ENCODE assay signal across 16 mouse cellular contexts in the genomic region with DNA sequence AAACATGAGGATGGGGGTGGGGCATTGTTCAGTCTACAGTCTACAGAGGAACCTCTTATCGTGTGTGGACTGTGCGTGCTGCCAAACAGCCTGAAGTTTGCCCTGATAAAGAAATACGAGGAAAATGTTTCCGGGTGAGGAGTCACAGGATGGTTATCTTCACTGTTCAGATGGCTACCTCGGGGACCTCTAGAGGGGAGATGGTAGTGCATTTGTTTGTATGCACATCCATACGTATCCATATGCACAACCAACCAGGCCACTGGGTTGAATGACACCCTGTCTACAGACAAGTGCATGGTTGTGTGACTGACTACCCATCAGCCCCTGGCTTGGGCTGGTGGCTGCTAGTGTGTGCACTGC. TPM values are rescaled to one million over a fixed set of nuclear protein-coding genes. Genes with fewer than 3 reads are reported as not detected.
A peak's percentile ranks its signal among the peaks of the same experiment; 100 is the strongest.
DNase-seq lines count a peak whose midpoint lies in the region; ATAC-seq and TF ChIP-seq lines count a peak whose summit lies in the region.
"Had no signal": no experiment of that assay in that cellular context is flagged by ENCODE, and none has a peak within 500 bp of the region (broad histone marks: within the 10 kb centered on the region; RNA-seq: fewer than 3 reads in every experiment).

No protein-coding gene starts in this region.

- 64% methylated on average over 6 of the region's 6 CpGs for WGBS in kidney, postnatal 0 days
- WGBS in kidney, adult 2 months = 70% methylated on average over 6 of the region's 6 CpGs
- 92% methylated on average over 6 of the region's 6 CpGs for WGBS in limb, embryonic 10.5 days

- no peak for ATAC-seq in kidney, postnatal 0 days (replicated peaks; ENCODE audit: low FRiP score, low read depth)
- peak; percentile 86 for ATAC-seq in megakaryocyte-erythroid progenitor cell, adult 5-6 weeks (replicated peaks; ENCODE audit: low FRiP score, low TSS enrichment, poor library complexity, severe bottlenecking)
- ATAC-seq: midbrain, embryonic 13.5 days had no signal

- intact Hi-C loops in left cerebral cortex, postnatal 4 days (cut with DNase I) = no loop called here

- H3K36me3 ChIP-seq in kidney, postnatal 0 days (ENCODE audit: insufficient read depth, low read length) = 0 out of 2 replicates have a peak, but pooled peaks cover 17% of the 10 kb centered on the region
- H3K36me3 ChIP-seq in kidney, adult 2 months (ENCODE audit: control insufficient read depth, insufficient read depth, low read length) = no peaks in the 10 kb centered on the region
- H3K36me3 ChIP-seq in limb, embryonic 10.5 days = peaks cover 36% of the 10 kb centered on the region
- H3K36me3 ChIP-seq: forebrain, embryonic 12.5 days; midbrain, embryonic 13.5 days; neural tube, embryonic 13.5 days had no signal

- no peak overlapping the region for H3K9ac ChIP-seq in kidney, postnatal 0 days (ENCODE audit: low read depth, low read length)
- H3K9ac ChIP-seq: forebrain, embryonic 12.5 days; limb, embryonic 15.5 days; midbrain, embryonic 13.5 days; neural tube, embryonic 13.5 days had no signal

- H3K4me3 ChIP-seq in kidney, postnatal 0 days (replicated peaks; ENCODE audit: low read depth, low read length) = no peak overlapping the region
- no peak overlapping the region for H3K4me3 ChIP-seq in kidney, adult 2 months (ENCODE audit: insufficient read depth, low read depth, low read length)
- H3K4me3 ChIP-seq in limb, embryonic 10.5 days = no peak overlapping the region
- no peak overlapping the region for H3K4me3 ChIP-seq in layer of hippocampus, adult 2 months
- H3K4me3 ChIP-seq: forebrain, embryonic 12.5 days; limb, embryonic 15.5 days; midbrain, embryonic 13.5 days; neural tube, embryonic 13.5 days had no signal

- no peaks in the 10 kb centered on the region for H3K27me3 ChIP-seq in kidney, postnatal 0 days (ENCODE audit: insufficient read depth, low read length)
- H3K27me3 ChIP-seq in kidney, adult 2 months (replicated peaks; ENCODE audit: control insufficient read depth, insufficient read depth, low read length) = no peaks in the 10 kb centered on the region
- no peaks in the 10 kb centered on the region for H3K27me3 ChIP-seq in limb, embryonic 10.5 days (ENCODE audit: low read depth, poor library complexity, severe bottlenecking)
- H3K27me3 ChIP-seq: forebrain, embryonic 12.5 days; limb, embryonic 15.5 days; midbrain, embryonic 13.5 days; neural tube, embryonic 13.5 days had no signal

- H3K4me1 ChIP-seq in kidney, postnatal 0 days (replicated peaks; ENCODE audit: insufficient read depth, low read length) = no peaks in the 10 kb centered on the region; the same call in 1 of the 2 replicates
- H3K4me1 ChIP-seq in kidney, adult 2 months (ENCODE audit: control insufficient read depth, insufficient read depth, low read length) = no peaks in the 10 kb centered on the region
- H3K4me1 ChIP-seq in limb, embryonic 10.5 days = no peaks in the 10 kb centered on the region
- H3K4me1 ChIP-seq: forebrain, embryonic 12.5 days; limb, embryonic 15.5 days; midbrain, embryonic 13.5 days had no signal

- no peak for TF ChIP-seq POLR2A in kidney, adult 2 months (IDR thresholded peaks at IDR 0.05; ENCODE audit: low read depth, low read length)

- H3K9me3 ChIP-seq in kidney, postnatal 0 days (replicated peaks; ENCODE audit: low read length) = no peaks in the 10 kb centered on the region
- H3K9me3 ChIP-seq in limb, embryonic 10.5 days (replicated peaks) = no peaks in the 10 kb centered on the region
- H3K9me3 ChIP-seq: forebrain, embryonic 12.5 days; limb, embryonic 15.5 days; midbrain, embryonic 13.5 days; neural tube, embryonic 13.5 days had no signal

- H3K27ac ChIP-seq in kidney, postnatal 0 days = 0 out of 2 replicates have a peak overlapping the region, but pooled peaks have one; percentile 36
- no peak overlapping the region for H3K27ac ChIP-seq in kidney, adult 2 months (ENCODE audit: insufficient read depth, low read depth, low read length)
- 0 out of 2 replicates have a peak overlapping the region, but pooled peaks have one; percentile 10 for H3K27ac ChIP-seq in limb, embryonic 10.5 days
- H3K27ac ChIP-seq in layer of hippocampus, adult 2 months = no peak overlapping the region
- H3K27ac ChIP-seq: forebrain, embryonic 12.5 days; midbrain, embryonic 13.5 days; neural tube, embryonic 13.5 days had no signal

- DNase-seq in kidney, postnatal 0 days (ENCODE audit: low spot score) = no peak
- no peak for DNase-seq in kidney, adult 2 months
- DNase-seq in c-Kit-positive CD71-positive TER-119-negative erythroid progenitor cells, embryonic 14.5 days (ENCODE audit: low read depth) = peak; percentile 82
- no peak for DNase-seq in limb, embryonic 10.5 days (ENCODE audit: low spot score)
- DNase-seq in left cerebral cortex, postnatal 4 days = no peak
- DNase-seq in layer of hippocampus, adult 2 months (ENCODE audit: low spot score in 2 of 2) = no peak
- DNase-seq in layer of hippocampus, postnatal 25 days (ENCODE audit: extremely low spot score in 1 of 2, low spot score in 1 of 2) = no peak
- DNase-seq: embryo, embryonic 11 days; kidney, adult 11 months; layer of hippocampus, adult 9-11 months; thymus, postnatal 4 days had no signal

- TF ChIP-seq CTCF in kidney, postnatal 0 days (IDR thresholded peaks at IDR 0.05; ENCODE audit: low read depth) = no peak
- TF ChIP-seq CTCF in kidney, adult 2 months (conservative IDR thresholded peaks at IDR 0.05; ENCODE audit: insufficient read depth, insufficient read length, low read depth, low read length) = no peak
- TF ChIP-seq CTCF in layer of hippocampus, adult 2 months (conservative IDR thresholded peaks at IDR 0.05) = no peak

- no peak overlapping the region for H3K4me2 ChIP-seq in kidney, postnatal 0 days (ENCODE audit: low read length)
- H3K4me2 ChIP-seq: forebrain, embryonic 12.5 days; limb, embryonic 15.5 days; midbrain, embryonic 13.5 days; neural tube, embryonic 13.5 days had no signal

RNA-seq across cellular contexts. Expression of gene Plekhs1, which starts 22.4 kb away (rescaled TPM):
- polyA plus RNA-seq in kidney, postnatal 0 days (2015; fragmentation: Nextera tagmentation; extraction: Ambion mirVana) = 1.7 and 1.8 TPM in 2 replicates
- polyA plus RNA-seq in kidney, adult 2 months (2012; rRNA removed) = 0.12 and 0.17 TPM in 2 replicates
- polyA plus RNA-seq in limb, embryonic 10.5 days (2016; fragmentation: Nextera tagmentation; extraction: Ambion mirVana) = 0.10 and 0.21 TPM in 2 replicates
- 1.2 TPM in 1 of 2 replicates, not detected in the other for total RNA-seq in megakaryocyte-erythroid progenitor cell, adult 5-6 weeks (2014; fragmentation: Nextera tagmentation)
- total RNA-seq in megakaryocyte-erythroid progenitor cell, adult 5-6 weeks (2017) = 0.11 TPM in 1 of 2 replicates, not detected in the other
- under 1 TPM; 0.48 to 0.50 TPM for total RNA-seq in left cerebral cortex, postnatal 4 days (2021)
- total RNA-seq in layer of hippocampus, adult 2 months (2021) = under 1 TPM; 0.17 to 0.54 TPM
- total RNA-seq in layer of hippocampus, postnatal 25 days (2021) = under 1 TPM; 0.32 to 0.47 TPM
- polyA plus RNA-seq: limb, embryonic 15.5 days had no signal

RNA-seq across cellular contexts. Expression of gene Casp7, which starts 42.1 kb away (rescaled TPM):
- polyA plus RNA-seq in kidney, postnatal 0 days (2015; fragmentation: Nextera tagmentation; extraction: Ambion mirVana) = 24.2 and 28.6 TPM in 2 replicates
- polyA plus RNA-seq in kidney, adult 2 months (2012; rRNA removed) = 12.0 and 12.4 TPM in 2 replicates
- polyA plus RNA-seq in limb, embryonic 10.5 days (2016; fragmentation: Nextera tagmentation; extraction: Ambion mirVana) = 19.3 and 24.5 TPM in 2 replicates
- total RNA-seq in megakaryocyte-erythroid progenitor cell, adult 5-6 weeks (2014; fragmentation: Nextera tagmentation) = 18.6 and 31.0 TPM in 2 replicates
- 30.9 and 31.3 TPM in 2 replicates for total RNA-seq in megakaryocyte-erythroid progenitor cell, adult 5-6 weeks (2017)
- total RNA-seq in left cerebral cortex, postnatal 4 days (2021) = 10 to 100 TPM; 14.0 to 15.4 TPM
- 1 to 10 TPM; 2.3 to 2.6 TPM for total RNA-seq in layer of hippocampus, adult 2 months (2021)
- total RNA-seq in layer of hippocampus, postnatal 25 days (2021) = 1 to 10 TPM; 2.0 to 2.5 TPM

RNA-seq across cellular contexts. Expression of gene Nrap, which starts 49.2 kb away (rescaled TPM):
- 0.41 and 0.42 TPM in 2 replicates for polyA plus RNA-seq in kidney, postnatal 0 days (2015; fragmentation: Nextera tagmentation; extraction: Ambion mirVana)
- polyA plus RNA-seq in kidney, adult 2 months (2012; rRNA removed) = 1.1 and 5.0 TPM in 2 replicates
- 0.09 TPM in 1 of 2 replicates, not detected in the other for polyA plus RNA-seq in limb, embryonic 10.5 days (2016; fragmentation: Nextera tagmentation; extraction: Ambion mirVana)
- 0.13 TPM in 1 of 2 replicates, not detected in the other for total RNA-seq in megakaryocyte-erythroid progenitor cell, adult 5-6 weeks (2014; fragmentation: Nextera tagmentation)
- total RNA-seq in megakaryocyte-erythroid progenitor cell, adult 5-6 weeks (2017) = 0.09 and 0.15 TPM in 2 replicates
- total RNA-seq in left cerebral cortex, postnatal 4 days (2021) = under 1 TPM; 0.44 to 0.54 TPM
- total RNA-seq in layer of hippocampus, adult 2 months (2021) = under 1 TPM; 0.15 TPM
- total RNA-seq in layer of hippocampus, postnatal 25 days (2021) = under 1 TPM; 0.07 to 0.09 TPM

Comparison
In these comparisons a context has a peak if more than half of its experiments do, and no peak if none do; other contexts are left out.
1. H3K27ac ChIP-seq: peak in kidney, postnatal 0 days (single experiment) and limb, embryonic 10.5 days (single experiment); none in kidney, adult 2 months (single experiment) and layer of hippocampus, adult 2 months (single experiment).
2. RNA of gene Casp7, which starts 42.1 kb away (total RNA-seq): 18.6 to 31.3 TPM in megakaryocyte-erythroid progenitor cell, adult 5-6 weeks and 14.0 to 15.4 TPM in left cerebral cortex, postnatal 4 days; 2.3 to 2.6 TPM in layer of hippocampus, adult 2 months and 2.0 to 2.5 TPM in layer of hippocampus, postnatal 25 days; every median in the first group is over 4 times any median in the second.